Mouse (Mus musculus) layer of hippocampus, adult 9-11 months (tissue): Measurements from ENCODE around the gene Vps25.

Experiments used
- DNase-seq: peaks from one replicate; pipeline ENCODE4 v3.0.0; 2022

The Vps25 gene

DNA sequence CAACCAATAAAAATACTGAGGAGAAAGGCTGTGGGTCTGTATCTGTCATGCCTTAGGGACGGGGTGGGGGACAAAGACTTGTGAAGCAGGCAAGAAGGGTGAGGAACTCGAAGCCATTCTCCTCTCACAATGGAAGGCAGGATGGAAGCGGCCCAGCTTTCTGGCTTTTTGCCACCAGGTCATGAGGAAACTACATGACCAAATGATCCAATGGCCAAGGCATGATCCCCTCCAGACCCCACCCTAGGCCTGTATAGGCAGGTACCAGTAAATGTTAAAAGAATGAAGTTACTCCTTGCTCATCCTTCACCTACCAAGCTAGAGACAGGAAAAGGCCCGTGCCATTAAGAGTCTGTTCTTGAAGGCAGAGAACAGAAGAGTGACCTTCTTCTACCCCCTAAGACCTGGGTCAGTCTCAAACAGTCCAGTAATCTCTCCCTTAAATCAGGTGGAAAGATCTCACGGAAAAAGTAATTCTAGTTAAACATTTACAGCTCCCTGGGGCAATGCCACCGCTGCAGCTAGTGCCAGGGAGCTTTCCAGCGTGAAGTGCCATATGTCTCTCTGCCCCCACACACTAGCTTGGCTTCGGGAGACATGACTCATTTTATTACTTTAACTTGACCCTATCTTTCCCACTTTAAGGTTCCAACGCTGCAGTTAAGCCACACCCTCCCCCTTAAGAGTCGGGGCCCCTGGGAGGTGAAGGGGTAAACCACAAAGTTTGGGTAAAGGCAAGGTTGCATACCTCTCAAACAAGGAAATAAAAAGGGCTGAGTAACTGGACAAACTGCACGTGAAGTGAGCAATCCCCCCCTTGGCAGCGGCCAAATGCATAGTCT, 24.1 kb downstream of the Vps25 start:
- DNase-seq: no peak

DNA sequence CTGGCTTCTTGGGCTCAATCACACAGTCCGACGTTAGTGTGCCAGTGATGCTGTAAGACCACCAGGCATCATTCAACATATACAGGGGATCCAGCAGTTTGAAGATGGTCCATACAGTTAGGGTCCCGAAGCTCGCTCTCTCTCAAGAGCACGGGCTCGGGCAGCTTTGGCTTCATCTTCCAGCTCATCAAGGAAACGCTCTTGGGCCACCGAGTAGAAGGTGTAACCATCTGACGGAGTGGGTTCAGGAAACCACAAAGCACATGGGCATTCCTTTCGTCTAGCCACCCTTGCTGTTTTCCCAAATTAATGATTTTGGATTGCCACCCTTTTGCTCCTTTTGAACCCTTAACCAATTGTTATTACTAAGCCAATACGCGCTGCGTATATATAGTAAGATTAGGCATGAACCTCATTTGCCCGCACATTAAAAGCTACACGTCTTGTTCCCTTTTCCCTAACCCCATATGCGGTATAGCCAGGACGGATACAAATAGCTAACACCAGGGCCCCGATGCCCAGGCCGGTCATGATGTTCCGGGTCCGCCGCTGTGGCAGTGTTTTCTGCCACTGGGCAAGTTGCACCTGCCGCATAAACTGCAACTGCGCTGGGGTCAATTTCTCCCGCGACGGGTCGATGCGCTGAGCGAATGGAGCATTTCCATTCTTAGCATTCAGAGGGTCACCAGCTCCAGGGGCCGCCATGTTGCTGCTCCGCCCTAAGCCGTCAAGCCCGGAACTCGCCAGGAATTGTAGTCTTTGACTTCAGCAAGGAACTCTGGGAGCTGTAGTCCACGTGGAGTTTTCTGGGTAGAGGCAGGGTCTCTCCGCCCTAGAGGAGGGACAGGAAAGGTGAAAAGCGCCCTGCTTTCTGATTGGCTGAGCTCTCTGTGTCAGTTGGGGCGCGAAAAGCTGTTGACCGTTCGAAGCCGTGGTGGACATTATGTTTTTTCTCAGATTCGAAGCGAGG, 25.0 kb downstream of the Vps25 start, which contains the start of the genes Cntd1 and Coa3:
Gene Cntd1 (plus strand): TSS at position 790 of the 970 bp plus-strand sequence.
Gene Coa3 (minus strand): TSS at position 892 of the 970 bp plus-strand sequence.
- DNase-seq: peak; percentile 89

DNA sequence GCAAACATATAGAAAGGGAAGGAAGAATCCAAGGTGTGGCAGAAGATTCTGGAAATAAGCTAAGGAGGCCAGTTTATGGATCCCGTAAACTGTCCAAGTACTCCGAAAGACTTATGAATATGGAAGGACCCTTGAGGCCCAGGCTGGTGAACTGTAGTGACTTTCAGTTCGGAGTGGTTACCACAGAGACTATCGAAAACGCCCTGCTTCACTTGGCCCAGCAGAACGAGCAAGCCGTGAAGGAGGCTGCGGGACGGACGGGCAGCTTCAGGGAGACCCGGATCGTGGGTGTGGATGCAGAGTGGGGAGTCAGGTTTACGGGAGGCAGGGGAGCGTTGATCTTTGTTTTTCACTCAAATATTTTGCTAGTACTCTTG, 25.7 kb downstream of the Vps25 start:
- DNase-seq: no peak

DNA sequence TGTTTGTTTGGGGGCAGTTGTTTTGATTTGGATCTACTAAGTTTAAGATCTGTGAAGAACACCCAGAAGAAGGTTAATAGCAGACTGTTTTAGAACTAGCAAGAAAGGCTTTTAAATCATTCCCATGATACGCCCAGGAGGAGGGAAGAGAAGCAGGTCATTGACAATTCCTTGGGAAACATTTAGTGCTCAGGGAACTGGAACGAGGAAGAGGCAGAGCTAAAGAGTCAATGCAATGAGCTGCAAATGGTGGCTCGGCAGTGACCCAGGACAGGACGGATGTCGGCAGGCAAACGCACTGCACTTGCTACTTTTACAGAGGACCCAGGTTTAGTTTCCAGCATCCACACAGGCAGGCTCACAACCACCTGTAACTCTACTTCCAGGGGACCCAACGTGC, 27.3 kb downstream of the Vps25 start:
- no peak for DNase-seq

DNA sequence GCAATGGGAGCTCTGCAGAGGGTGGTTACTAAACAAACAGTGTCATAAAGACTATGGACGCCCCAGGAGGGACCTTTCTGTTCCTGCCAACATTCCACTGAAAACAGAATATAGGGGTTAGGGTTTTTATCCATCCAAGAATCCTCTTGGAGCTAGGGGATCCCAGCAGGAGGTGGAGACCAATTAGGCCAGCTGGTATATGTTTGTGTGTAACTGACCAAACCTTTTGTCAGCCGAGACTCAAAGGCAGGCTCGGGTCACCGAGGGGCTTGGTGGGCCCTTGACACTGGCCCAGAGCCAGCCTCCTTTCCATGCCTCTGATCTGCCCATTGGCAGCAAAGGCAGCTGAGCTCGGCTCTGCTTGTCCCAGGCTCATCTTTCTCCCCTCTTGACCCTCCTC, 29.4 kb downstream of the Vps25 start:
- no peak for DNase-seq

DNA sequence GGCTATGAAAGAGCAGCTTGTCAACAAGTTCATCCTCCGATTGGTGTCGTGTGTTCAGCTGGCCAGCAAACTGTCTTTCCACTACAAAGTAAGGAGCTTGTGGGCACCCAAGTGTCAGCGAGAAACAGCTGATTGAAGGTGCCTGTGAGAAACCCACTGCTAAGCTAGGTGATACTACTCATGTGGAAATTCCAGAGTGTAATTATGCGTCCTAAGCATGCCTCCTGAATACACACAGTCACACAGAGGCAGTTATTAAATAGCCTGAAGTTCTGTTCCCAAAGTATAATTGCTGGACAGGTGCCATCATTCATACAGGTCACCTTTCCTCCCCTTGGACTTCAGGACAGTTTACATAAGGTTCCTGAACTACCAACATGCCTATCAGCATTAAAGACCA, 30.3 kb downstream of the Vps25 start:
- DNase-seq: no peak

DNA sequence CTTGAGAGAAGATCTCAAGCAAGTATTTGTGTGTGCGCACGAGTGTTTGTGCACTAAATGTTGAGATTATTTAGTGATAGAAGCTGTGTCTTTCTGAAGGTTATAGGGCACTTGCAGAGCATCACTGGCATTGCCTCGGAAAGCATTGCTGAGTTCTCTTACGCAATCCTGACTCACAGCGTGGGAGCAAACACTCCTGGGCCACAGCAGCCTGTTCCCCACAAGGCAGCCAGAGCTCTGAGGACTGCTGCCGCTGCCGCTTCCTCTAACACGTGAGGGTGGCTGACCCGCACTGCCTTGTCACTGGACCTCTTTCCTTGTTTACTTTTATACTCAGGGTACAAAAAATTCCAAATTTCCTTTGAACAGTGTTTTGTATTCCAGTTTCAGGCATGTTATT, 33.8 kb downstream of the Vps25 start:
- peak; percentile 48 for DNase-seq

DNA sequence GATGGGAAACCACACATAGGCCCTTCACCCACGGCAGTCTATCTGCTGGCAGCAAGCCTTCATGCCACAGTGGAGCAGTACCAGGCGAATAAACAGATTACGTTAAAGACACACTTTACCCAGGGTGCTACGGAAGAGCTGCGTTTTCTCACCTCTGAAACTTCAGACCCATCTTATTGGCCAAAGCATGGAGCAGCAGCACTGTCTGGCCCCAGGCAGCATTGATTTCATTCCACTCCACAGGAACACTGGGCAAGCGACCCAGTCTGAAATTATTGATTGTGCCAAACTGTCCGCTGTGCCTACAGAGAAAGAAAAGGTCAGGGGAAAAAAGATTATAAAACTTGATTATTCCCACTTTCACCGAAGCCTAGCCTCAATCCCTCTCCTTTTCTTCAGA, 37.7 kb downstream of the Vps25 start:
- DNase-seq: no peak

DNA sequence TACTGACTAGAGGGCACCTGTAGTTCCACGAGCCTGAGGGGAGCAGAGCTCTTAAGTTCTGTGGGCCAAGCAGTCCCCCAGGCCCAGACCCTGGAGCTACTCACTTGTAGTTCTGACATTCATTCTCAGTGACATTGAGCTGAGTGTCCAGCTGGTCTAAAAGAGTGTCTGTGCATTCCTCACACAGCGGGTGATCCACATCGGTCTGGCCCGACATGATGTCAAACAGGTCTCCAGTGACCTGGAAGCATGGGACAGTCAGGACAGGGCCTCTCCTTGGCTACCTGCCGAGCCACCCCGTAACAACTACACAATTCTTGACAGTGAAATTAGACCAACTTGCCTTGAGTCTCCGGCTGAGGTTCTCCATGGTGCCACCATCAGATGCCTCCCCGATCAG, 41.7 kb downstream of the Vps25 start:
- no peak for DNase-seq

DNA sequence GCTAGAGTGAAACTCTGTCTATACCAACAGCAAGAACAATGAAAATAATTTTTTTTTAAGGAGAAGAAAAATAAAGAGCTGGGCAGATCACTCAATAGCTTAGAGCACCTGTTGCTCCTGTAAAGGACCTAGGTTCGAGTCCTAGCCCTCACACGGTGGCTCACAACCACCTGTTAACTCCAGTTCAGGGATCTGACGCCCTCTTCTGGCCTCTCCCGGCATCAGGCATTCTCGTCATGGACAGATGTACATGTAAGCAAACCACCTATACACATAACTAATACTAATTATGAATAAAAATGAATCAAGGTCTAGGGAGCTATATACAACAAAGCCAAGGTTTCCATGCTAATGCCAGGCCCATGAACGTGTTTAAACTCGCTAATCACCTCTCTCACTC, 47.4 kb downstream of the Vps25 start:
- no peak for DNase-seq

DNA sequence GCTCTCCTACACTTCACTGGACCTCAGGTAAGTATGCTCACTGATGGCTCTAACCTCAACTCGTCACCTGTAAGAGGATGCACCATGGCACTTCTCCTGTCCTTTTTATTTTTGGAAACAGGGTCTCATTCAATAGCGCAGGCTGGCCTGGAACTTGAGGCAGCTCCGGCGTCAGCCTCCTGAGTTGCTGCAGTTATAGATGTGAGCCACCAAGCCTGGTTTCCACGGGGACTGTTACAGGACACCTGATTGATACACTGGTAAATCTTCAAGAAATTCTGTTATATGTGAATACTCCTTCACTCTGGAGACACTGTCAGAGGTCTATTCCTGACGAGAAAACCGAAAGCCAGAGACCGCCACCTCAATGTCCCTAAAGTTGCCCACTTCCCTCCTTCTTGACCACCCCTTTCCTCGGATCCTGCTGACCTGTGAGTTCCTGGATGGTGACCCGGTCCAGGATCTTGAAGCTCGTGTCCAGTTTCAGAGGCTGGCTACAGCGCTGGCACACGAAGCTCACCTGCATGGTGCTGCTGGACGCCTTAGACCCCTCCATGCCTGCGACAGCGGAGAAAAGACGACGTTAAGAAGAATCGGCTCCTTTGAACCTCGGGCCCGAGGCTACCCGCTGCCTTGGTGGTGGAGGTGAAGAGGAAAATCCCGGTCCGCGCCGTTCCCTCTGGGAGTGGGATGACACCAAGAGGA, 47.9 kb downstream of the Vps25 start:
- no peak for DNase-seq

DNA sequence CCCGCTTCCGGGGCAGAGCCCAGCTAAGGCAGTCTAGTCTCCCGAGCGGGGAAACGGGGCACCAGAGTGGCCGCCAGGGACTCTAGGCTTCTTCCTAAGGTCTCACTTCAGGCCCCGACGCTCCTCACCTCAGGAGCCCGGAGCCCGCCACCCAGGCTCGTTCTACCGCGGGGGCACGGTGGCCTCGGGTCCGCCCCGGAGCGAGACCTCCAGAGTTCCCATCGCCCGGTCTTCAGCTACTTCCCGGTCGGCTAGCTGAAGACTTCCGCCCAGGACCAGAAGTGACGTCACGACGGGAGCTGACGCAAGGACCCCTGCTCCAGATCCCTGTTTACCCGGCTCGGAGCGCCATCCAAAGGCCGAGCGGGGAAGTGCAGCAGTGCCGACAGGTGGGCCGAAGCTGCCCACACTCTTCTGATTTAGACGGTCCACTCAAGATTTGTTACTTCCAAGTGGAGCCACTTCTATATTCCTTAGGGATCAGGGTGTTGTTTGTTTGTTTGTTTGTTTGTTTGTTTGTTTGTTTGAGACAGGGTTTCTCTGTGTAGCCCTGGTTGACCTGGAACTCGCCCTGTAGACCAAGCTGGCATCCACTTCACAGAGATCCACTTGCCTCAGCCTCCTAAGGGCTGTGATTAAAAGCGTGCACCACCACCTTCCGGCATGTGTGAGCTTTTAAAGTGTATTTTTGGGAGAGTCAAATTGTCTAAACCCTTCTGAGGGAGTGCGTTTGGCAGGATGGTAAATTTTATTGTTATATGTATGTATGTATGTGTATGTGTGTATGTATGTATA, 48.7 kb downstream of the Vps25 start, which contains the start of gene Becn1:
Gene Becn1 (minus strand): TSS at position 283 of the 795 bp plus-strand sequence.
- DNase-seq: peak; percentile 96

DNA sequence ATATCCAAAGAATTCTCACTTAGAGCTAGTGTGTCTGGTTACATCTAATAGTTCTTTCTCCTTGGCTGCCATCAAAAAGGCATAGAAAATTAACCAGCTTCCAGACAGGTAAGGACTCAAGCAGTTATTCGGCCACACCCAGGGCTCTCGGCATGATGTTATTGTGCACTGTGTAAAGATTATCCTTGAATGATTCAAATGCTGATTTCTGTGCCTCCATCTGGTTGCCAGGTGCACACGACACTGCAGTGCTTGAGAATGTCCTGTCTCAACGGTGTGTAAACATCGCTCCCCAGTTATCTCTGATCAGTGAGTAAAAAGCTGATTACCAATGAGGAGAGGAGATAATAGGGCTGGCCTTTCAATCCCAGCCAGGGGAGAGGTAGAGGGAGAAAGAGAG, 54.2 kb downstream of the Vps25 start:
- DNase-seq: no peak
